Mouse (Mus musculus): ENCODE data around the gene Carmil1.

Carmil1 gene

GRCm38 (mm10) chr13:24154281-24155061, 126.1 kb downstream of the Carmil1 start:
- no peak for DNase-seq (ENCODE audit: low spot score in 2 of 2)

GRCm38 (mm10) chr13:24152610-24153009, 128.0 kb downstream of the Carmil1 start:
- no peak for DNase-seq (ENCODE audit: low spot score in 2 of 2)

- DNase-seq (ENCODE audit: low spot score in 2 of 2): no peak
These were observed 129.3 kb downstream of the Carmil1 start for GRCm38 (mm10) chr13:24151335-24151734.

DNA sequence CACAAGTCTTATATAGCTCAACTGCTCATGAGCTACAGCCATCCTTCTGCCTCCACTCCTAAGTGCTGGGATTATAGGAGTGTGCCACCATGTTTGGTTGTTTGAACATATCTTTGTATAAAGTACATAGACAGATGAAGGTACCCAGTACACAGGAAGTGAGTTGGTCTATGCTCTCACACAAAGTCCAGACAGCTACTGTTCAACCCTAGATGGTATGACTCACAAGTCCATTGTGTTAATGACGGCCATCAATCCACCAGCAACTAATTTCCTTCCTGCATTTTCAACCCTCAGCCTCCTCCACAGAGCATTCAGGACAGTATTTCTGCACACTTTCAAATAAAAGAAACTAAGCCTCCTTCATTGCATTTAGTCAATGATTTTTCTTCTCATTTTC, 132.0 kb downstream of the Carmil1 start:
- no peak for DNase-seq (ENCODE audit: low spot score in 2 of 2)

DNA sequence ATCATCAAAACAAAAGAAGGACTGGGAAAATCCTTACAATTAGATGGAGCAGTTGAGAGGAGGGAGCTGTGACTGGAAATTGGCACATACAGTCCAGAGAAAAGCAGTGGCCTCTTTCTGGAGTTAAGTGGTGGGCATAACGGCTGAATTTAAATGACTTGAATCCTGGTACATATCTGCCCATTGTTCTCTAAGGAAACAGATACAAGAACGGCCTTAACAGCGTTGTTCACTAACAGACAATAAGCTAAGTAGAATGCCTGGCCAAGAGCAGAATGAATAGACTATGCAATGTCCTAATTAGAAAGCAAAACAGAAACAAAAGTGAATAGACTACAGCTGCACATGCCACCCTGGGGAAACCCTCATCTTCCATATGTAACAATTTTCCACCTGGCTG, 133.6 kb downstream of the Carmil1 start:
- DNase-seq (ENCODE audit: low spot score in 2 of 2): no peak

GRCm38 (mm10) chr13:24146541-24146940, 134.1 kb downstream of the Carmil1 start:
- DNase-seq (ENCODE audit: low spot score in 2 of 2): no peak

- DNase-seq (ENCODE audit: low spot score in 2 of 2): no peak
These were observed 135.7 kb downstream of the Carmil1 start for GRCm38 (mm10) chr13:24144858-24145257.

GRCm38 (mm10) chr13:24144141-24144540, 136.5 kb downstream of the Carmil1 start:
- DNase-seq (ENCODE audit: low spot score in 2 of 2): no peak

GRCm38 (mm10) chr13:24136836-24137235, 143.8 kb downstream of the Carmil1 start:
- DNase-seq (ENCODE audit: low spot score in 2 of 2): no peak

GRCm38 (mm10) chr13:24135282-24136230, 145.0 kb downstream of the Carmil1 start:
- DNase-seq (ENCODE audit: low spot score in 2 of 2): peak in 1 of 2 experiments; percentile 40

- no peak for DNase-seq (ENCODE audit: low spot score in 2 of 2)
These were observed 147.7 kb downstream of the Carmil1 start for GRCm38 (mm10) chr13:24132866-24133265.

GRCm38 (mm10) chr13:24131319-24131718, 149.3 kb downstream of the Carmil1 start:
- DNase-seq (ENCODE audit: low spot score in 2 of 2): no peak

DNA sequence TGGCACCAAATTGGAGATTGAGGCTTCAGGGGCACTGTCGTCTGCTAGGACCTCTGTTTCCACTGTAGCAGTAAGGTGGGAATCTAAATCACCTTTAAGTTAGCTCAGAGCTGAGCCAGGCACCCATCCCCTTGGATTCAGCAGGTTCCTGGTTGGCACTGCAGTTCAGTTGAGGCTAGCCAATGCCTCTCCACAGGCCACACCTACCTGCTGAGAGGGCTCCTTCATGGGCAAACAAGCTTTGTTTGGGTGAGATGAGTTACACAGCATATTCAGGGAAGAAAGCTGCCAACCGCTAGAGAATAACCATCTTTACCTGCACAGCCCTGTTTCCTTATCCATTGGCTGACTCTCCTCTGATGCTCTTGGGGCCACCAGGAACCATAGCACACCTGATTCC, 149.9 kb downstream of the Carmil1 start:
- DNase-seq (ENCODE audit: low spot score in 2 of 2): no peak

GRCm38 (mm10) chr13:24128731-24129130, 151.9 kb downstream of the Carmil1 start:
- no peak for DNase-seq (ENCODE audit: low spot score in 2 of 2)

GRCm38 (mm10) chr13:24125865-24126264, 154.7 kb downstream of the Carmil1 start:
- no peak for DNase-seq (ENCODE audit: low spot score in 2 of 2)

GRCm38 (mm10) chr13:24117181-24117812, 163.3 kb downstream of the Carmil1 start:
- no peak for DNase-seq (ENCODE audit: low spot score in 2 of 2)

GRCm38 (mm10) chr13:24112689-24113348, 167.8 kb downstream of the Carmil1 start:
- peak in 1 of 2 experiments; percentile 12 for DNase-seq (ENCODE audit: low spot score in 2 of 2)

DNA sequence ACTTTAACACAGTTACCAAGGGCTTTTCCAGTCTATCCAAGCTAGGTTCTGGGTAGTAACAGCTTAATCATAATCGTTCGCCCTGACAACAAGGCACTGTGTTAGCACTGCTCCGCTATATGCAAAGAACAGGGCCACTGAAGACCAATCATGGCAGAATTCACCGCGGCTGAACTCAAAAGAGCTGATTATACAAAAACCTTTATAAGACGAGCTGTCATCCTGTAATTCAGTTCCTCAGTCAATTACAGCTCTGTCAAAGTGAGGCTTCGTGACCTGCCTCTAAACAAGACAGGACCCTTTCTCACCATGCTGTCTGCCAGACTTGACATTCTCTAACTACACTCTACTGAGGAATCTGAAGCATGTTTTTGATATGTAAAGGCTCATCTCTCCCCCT, 170.3 kb downstream of the Carmil1 start:
- DNase-seq (ENCODE audit: low spot score in 2 of 2): no peak

GRCm38 (mm10) chr13:24108282-24108681, 172.3 kb downstream of the Carmil1 start:
- no peak for DNase-seq (ENCODE audit: low spot score in 2 of 2)

GRCm38 (mm10) chr13:24107058-24107457, 173.5 kb downstream of the Carmil1 start:
- DNase-seq (ENCODE audit: low spot score in 2 of 2): no peak

DNA sequence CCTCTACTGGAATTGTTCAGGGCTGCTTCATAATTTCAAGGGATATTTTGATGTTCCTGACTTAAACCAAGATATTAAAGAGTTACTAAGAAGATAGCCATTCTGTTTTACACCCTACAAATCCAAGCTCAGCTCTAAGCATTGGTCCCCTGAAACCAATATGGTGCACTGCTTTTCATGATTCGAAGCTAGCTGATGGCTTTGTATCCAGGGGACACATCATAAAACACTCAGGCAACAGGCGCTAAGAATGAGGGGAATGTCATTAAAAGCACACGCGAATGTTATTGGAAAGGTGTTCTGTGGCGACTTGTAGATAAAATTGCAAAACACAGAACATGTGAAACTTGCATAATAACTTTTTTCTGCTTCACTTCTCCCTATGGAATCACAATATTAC, 174.8 kb downstream of the Carmil1 start:
- DNase-seq (ENCODE audit: low spot score in 2 of 2): no peak

GRCm38 (mm10) chr13:24105340-24105669, 175.3 kb downstream of the Carmil1 start:
- DNase-seq (ENCODE audit: low spot score in 2 of 2): no peak
